Mouse (Mus musculus): ENCODE results near the gene Gm21988.

GRCm38 (mm10) chr11:70234037-70234436 lies 5.6 kb downstream of the Gm21988 start:
- TF ChIP-seq CTCF (IDR thresholded peaks at IDR 0.05; ENCODE audit: low read depth) (no peak), EP300 (IDR thresholded peaks at IDR 0.05; ENCODE audit: low read depth) (no peak)

All from heart, postnatal 0 days (tissue).